8 mouse cellular contexts compared by ENCODE assay signal in the genomic region with DNA sequence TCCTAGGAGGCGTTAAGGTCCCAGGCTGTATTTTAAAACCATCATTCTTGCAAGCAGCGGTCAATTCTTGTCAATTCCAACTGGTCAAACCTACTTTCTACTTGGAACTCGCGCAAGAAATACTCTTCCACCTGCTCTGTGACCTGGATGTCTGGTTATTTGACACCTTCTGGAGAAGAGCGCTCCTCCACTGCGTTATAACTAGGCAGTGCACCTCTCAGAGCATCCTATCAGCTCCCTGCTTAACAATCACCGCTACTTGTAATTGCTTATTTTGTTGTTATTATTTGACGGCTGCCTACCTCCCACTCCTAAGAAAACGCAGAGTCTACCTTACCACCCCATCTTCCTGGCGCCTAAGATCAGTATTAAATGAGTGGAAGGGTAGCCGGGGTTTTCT. TPM values are rescaled to one million over a fixed set of nuclear protein-coding genes. Genes with fewer than 3 reads are reported as not detected.
DNase-seq lines count a peak whose midpoint lies in the region; ATAC-seq and TF ChIP-seq lines count a peak whose summit lies in the region.

No protein-coding gene starts in this region.

- no peak for TF ChIP-seq CTCF in bone marrow macrophage, adult 2 months (IDR thresholded peaks at IDR 0.05; ENCODE audit: low read depth, low read length)

- peak; percentile 19; the same call in 1 of the 2 replicates for ATAC-seq in kidney, embryonic 15.5 days (replicated peaks; ENCODE audit: low FRiP score)
- ATAC-seq in heart, embryonic 15.5 days (replicated peaks; ENCODE audit: insufficient number of reproducible peaks, insufficient read depth, low FRiP score, low read depth) = no peak

- no peak for DNase-seq in kidney, postnatal 25 days
- DNase-seq in gastrocnemius, adult 18-20 months (ENCODE audit: low spot score) = no peak
- no peak for DNase-seq in frontal cortex, postnatal 25 days (ENCODE audit: low spot score in 2 of 2)
- no peak for DNase-seq in gastrocnemius, postnatal 14 days

- H3K9ac ChIP-seq in kidney, embryonic 15.5 days = peak overlapping the region; percentile 87
- peak overlapping the region; percentile 73 for H3K9ac ChIP-seq in heart, embryonic 15.5 days

- H3K4me1 ChIP-seq in kidney, embryonic 15.5 days = peaks cover 18% of the 10 kb centered on the region
- H3K4me1 ChIP-seq in bone marrow macrophage, adult 2 months (ENCODE audit: control insufficient read depth, insufficient read depth, low read length) = peaks cover 12% of the 10 kb centered on the region
- H3K4me1 ChIP-seq in heart, embryonic 15.5 days (replicated peaks) = peaks cover 16% of the 10 kb centered on the region

- H3K9me3 ChIP-seq in kidney, embryonic 15.5 days (replicated peaks) = no peaks in the 10 kb centered on the region
- H3K9me3 ChIP-seq in heart, embryonic 15.5 days (replicated peaks) = no peaks in the 10 kb centered on the region

- WGBS in kidney, embryonic 15.5 days = 0% methylated on average over 11 of the region's 11 CpGs
- WGBS in heart, embryonic 15.5 days = 1% methylated on average over 11 of the region's 11 CpGs
- 2% methylated on average over 11 of the region's 11 CpGs for WGBS in macrophage (ENCODE audit: missing documents)

- peaks cover 52% of the 10 kb centered on the region for H3K79me2 ChIP-seq in macrophage (ENCODE audit: inconsistent target)

- H3K4me2 ChIP-seq in kidney, embryonic 15.5 days = peak overlapping the region; percentile 76
- peak overlapping the region; percentile 75 for H3K4me2 ChIP-seq in heart, embryonic 15.5 days

- H3K27me3 ChIP-seq in kidney, embryonic 15.5 days = no peaks in the 10 kb centered on the region
- H3K27me3 ChIP-seq in heart, embryonic 15.5 days = no peaks in the 10 kb centered on the region

- peaks cover 34% of the 10 kb centered on the region for H3K36me3 ChIP-seq in kidney, embryonic 15.5 days
- peaks cover 20% of the 10 kb centered on the region; the same call in 1 of the 2 replicates for H3K36me3 ChIP-seq in heart, embryonic 15.5 days
- H3K36me3 ChIP-seq in macrophage (ENCODE audit: inconsistent target) = 0 out of 2 replicates have a peak, but pooled peaks cover 6% of the 10 kb centered on the region

- intact Hi-C loops in gastrocnemius, postnatal 14 days (cut with DNase I; ENCODE audit: low total_unique reads) = no loop called here

- H3K27ac ChIP-seq in kidney, embryonic 15.5 days = peak overlapping the region; percentile 85
- peak overlapping the region; percentile 31; the same call in 1 of the 2 replicates for H3K27ac ChIP-seq in bone marrow macrophage, adult 2 months (ENCODE audit: insufficient read depth, low read depth, low read length)
- H3K27ac ChIP-seq in heart, embryonic 15.5 days = peak overlapping the region; percentile 71
- no peak overlapping the region for H3K27ac ChIP-seq in macrophage

- no peak for TF ChIP-seq POLR2A in bone marrow macrophage, adult 2 months (IDR thresholded peaks at IDR 0.05; ENCODE audit: borderline replicate concordance, low read depth, low read length)

- H3K4me3 ChIP-seq in kidney, embryonic 15.5 days (replicated peaks) = peak overlapping the region; percentile 85
- H3K4me3 ChIP-seq in bone marrow macrophage, adult 2 months (ENCODE audit: insufficient read depth, low read length) = peak overlapping the region; percentile 82
- peak overlapping the region; percentile 85 for H3K4me3 ChIP-seq in heart, embryonic 15.5 days
- peak overlapping the region; percentile 84 for H3K4me3 ChIP-seq in macrophage (ENCODE audit: inconsistent target)

RNA-seq across cellular contexts. Expression of a gene that starts 0.7 kb away (rescaled TPM):
- polyA plus RNA-seq in kidney, embryonic 15.5 days (2015; fragmentation: Nextera tagmentation; extraction: Ambion mirVana) = 139 TPM in 2 replicates
- polyA plus RNA-seq in bone marrow macrophage, adult 2 months (2012; ENCODE audit: insufficient read depth, insufficient read length, missing spikeins) = 14.2 and 21.9 TPM in 2 replicates
- 60.5 and 69.9 TPM in 2 replicates for polyA plus RNA-seq in heart, embryonic 15.5 days (2015; fragmentation: Nextera tagmentation; extraction: Ambion mirVana)
- total RNA-seq in macrophage (2018; cell fraction: chromatin; rRNA removed) = 1 to 10 TPM in 16 of 26 experiments, under 1 TPM in 1, not detected in 9; 0.96 to 6.2 (median 1.8) TPM
- 10 to 100 TPM; 21.1 to 37.3 (median 30.4) TPM for total RNA-seq in macrophage (2018; cell fraction: cytosol; rRNA removed)
- total RNA-seq in macrophage (2018; cell fraction: nucleus; rRNA removed) = 1 to 10 TPM in 25 of 26 experiments, not detected in 1; 1.6 to 8.0 (median 3.6) TPM
- 27.2 to 63.4 TPM (median 40.4 TPM) in 3 replicates for polyA plus RNA-seq in macrophage (2018)
- 1 to 10 TPM; 6.8 to 7.5 TPM for total RNA-seq in gastrocnemius, adult 18-20 months (2021)
- 10 to 100 TPM in 1 of 2 experiments, 1 to 10 TPM in 1; 9.9 to 10.4 TPM for total RNA-seq in gastrocnemius, postnatal 14 days (2021)

RNA-seq across cellular contexts. Expression of a gene that starts 48.4 kb away (rescaled TPM):
- 0.31 and 0.42 TPM in 2 replicates for polyA plus RNA-seq in kidney, embryonic 15.5 days (2015; fragmentation: Nextera tagmentation; extraction: Ambion mirVana)
- not detected in 2 replicates for polyA plus RNA-seq in bone marrow macrophage, adult 2 months (2012; ENCODE audit: insufficient read depth, insufficient read length, missing spikeins)
- polyA plus RNA-seq in heart, embryonic 15.5 days (2015; fragmentation: Nextera tagmentation; extraction: Ambion mirVana) = 0.10 and 0.14 TPM in 2 replicates
- total RNA-seq in macrophage (2018; cell fraction: chromatin; rRNA removed) = not detected
- total RNA-seq in macrophage (2018; cell fraction: cytosol; rRNA removed) = under 1 TPM in 1 of 26 experiments, not detected in 25; 0.04 TPM
- not detected for total RNA-seq in macrophage (2018; cell fraction: nucleus; rRNA removed)
- not detected in 3 replicates for polyA plus RNA-seq in macrophage (2018)
- not detected for total RNA-seq in gastrocnemius, adult 18-20 months (2021)
- total RNA-seq in gastrocnemius, postnatal 14 days (2021) = not detected

RNA-seq across cellular contexts. Expression of a gene that starts 49.0 kb away (rescaled TPM):
- polyA plus RNA-seq in kidney, embryonic 15.5 days (2015; fragmentation: Nextera tagmentation; extraction: Ambion mirVana) = 0.62 and 1.1 TPM in 2 replicates
- not detected in 2 replicates for polyA plus RNA-seq in bone marrow macrophage, adult 2 months (2012; ENCODE audit: insufficient read depth, insufficient read length, missing spikeins)
- 0.18 and 0.28 TPM in 2 replicates for polyA plus RNA-seq in heart, embryonic 15.5 days (2015; fragmentation: Nextera tagmentation; extraction: Ambion mirVana)
- under 1 TPM in 1 of 26 experiments, not detected in 25; 0.34 TPM for total RNA-seq in macrophage (2018; cell fraction: chromatin; rRNA removed)
- total RNA-seq in macrophage (2018; cell fraction: cytosol; rRNA removed) = under 1 TPM in 4 of 26 experiments, not detected in 22; 0.03 to 0.13 (median 0.06) TPM
- under 1 TPM in 1 of 26 experiments, not detected in 25; 0.48 TPM for total RNA-seq in macrophage (2018; cell fraction: nucleus; rRNA removed)
- polyA plus RNA-seq in macrophage (2018) = 0.07 to 0.08 TPM in 2 of 3 replicates, not detected in the other
- total RNA-seq in gastrocnemius, adult 18-20 months (2021) = under 1 TPM in 1 of 2 experiments, not detected in 1; 0.12 TPM
- not detected for total RNA-seq in gastrocnemius, postnatal 14 days (2021)

RNA-seq across cellular contexts. Expression of a gene that starts 51.7 kb away (rescaled TPM):
- polyA plus RNA-seq in kidney, embryonic 15.5 days (2015; fragmentation: Nextera tagmentation; extraction: Ambion mirVana) = 0.69 and 0.93 TPM in 2 replicates
- polyA plus RNA-seq in bone marrow macrophage, adult 2 months (2012; ENCODE audit: insufficient read depth, insufficient read length, missing spikeins) = 0.20 TPM in 1 of 2 replicates, not detected in the other
- 1.9 and 2.6 TPM in 2 replicates for polyA plus RNA-seq in heart, embryonic 15.5 days (2015; fragmentation: Nextera tagmentation; extraction: Ambion mirVana)
- total RNA-seq in macrophage (2018; cell fraction: chromatin; rRNA removed) = under 1 TPM in 1 of 26 experiments, not detected in 25; 0.82 TPM
- total RNA-seq in macrophage (2018; cell fraction: cytosol; rRNA removed) = under 1 TPM in 8 of 26 experiments, not detected in 18; 0.04 to 0.13 (median 0.05) TPM
- total RNA-seq in macrophage (2018; cell fraction: nucleus; rRNA removed) = under 1 TPM in 1 of 26 experiments, not detected in 25; 0.11 TPM
- 0.04 to 0.09 TPM in 2 of 3 replicates, not detected in the other for polyA plus RNA-seq in macrophage (2018)
- total RNA-seq in gastrocnemius, adult 18-20 months (2021) = 10 to 100 TPM in 1 of 2 experiments, 1 to 10 TPM in 1; 9.5 to 13.4 TPM
- total RNA-seq in gastrocnemius, postnatal 14 days (2021) = 1 to 10 TPM; 8.9 to 9.3 TPM
